Mouse (Mus musculus): Measurements from ENCODE around the gene Glis2. TPM values are rescaled to one million over a fixed set of nuclear protein-coding genes. Genes with fewer than 3 reads are reported as not detected.
A peak's percentile ranks its signal among the peaks of the same experiment; 100 is the strongest.

The Glis2 gene
- total RNA-seq, 2 experiments from 2014 or later, result 9.8 to 15.4 TPM

- DNase-seq (ENCODE audit: low spot score in 2 of 2), result no peak
Observed at GRCm38 (mm10) chr16:4635760-4636159, 41.2 kb downstream of the Glis2 start.

DNA sequence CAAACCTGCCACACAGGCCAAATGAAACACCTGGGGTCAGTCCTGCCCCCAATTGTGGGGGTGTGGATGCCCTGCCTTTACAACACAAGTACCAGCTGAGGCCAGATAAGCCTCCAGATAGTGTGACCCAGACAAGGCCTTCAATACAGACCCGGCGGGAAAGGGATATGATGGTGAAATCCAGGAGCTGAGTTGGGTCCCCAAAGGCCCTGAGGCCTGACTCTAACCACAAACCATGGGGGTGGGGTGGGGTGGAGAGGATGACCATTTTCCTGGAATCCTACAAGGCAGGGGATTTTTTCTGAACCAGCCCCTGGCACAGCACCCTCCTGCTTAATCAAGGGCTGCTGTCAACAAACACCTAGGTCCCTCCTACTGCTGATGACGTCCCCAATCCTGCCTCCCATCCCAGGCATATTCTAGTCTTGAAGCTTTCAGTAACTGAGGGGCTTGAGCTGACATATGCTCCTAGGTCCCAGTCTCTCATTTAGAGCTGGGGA lies 44.4 kb downstream of the Glis2 start:
- no peak for DNase-seq (ENCODE audit: low spot score in 2 of 2)

- peak; percentile 59 to 70 for DNase-seq (ENCODE audit: low spot score in 2 of 2)
Observed at GRCm38 (mm10) chr16:4639831-4640237, 45.3 kb downstream of the Glis2 start, which contains the start of the genes Vasn and Dnaja3. Vasn (plus strand) TSS chr16:4639941. Dnaja3 (plus strand) TSS chr16:4639989.

GRCm38 (mm10) chr16:4640267-4641005 lies 45.9 kb downstream of the Glis2 start:
- no peak for DNase-seq (ENCODE audit: low spot score in 2 of 2)

- no peak for DNase-seq (ENCODE audit: low spot score in 2 of 2)
Observed at GRCm38 (mm10) chr16:4641119-4641838, 46.8 kb downstream of the Glis2 start.

GRCm38 (mm10) chr16:4642190-4642589 lies 47.7 kb downstream of the Glis2 start:
- no peak for DNase-seq (ENCODE audit: low spot score in 2 of 2)

- DNase-seq (ENCODE audit: low spot score in 2 of 2), result no peak
Observed at GRCm38 (mm10) chr16:4642937-4643336, 48.4 kb downstream of the Glis2 start.

DNA sequence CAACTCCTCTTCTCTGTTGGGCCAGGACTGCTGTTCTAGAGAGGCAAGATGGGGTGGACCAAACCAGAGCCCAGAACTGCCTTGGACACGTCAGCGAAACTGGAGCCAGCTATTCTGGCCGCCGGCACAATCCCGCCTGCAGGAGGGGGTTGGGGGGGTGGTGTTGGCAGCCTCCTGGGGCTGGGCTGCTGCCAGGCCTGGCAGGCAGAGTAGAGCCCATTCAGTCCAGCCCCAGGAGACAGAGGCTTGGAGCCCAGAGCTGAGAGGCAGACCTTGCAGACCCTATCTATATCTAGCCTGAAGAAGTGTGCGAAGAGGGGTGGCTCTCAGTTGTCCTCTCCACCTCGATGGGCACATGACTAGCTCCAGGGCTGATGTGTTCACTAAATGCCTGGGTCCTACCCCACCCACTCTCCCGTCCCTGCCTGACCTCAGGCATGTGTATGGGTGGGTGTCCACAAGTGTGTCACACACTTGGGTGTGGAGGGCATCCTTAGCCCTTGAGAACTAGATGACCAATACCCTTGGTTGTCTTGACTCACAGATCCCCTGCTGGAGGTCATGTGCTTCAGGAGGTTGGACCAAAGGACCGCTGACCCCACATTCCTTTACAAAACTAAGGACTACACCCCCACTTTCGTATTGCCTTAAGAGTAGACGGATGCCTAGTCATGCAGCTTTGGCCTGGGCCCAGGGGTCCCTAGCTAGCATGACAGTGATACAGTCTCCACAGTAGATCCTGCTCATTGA lies 49.3 kb downstream of the Glis2 start:
- peak; percentile 69 to 86 for DNase-seq (ENCODE audit: low spot score in 2 of 2)

GRCm38 (mm10) chr16:4645867-4646266 lies 51.4 kb downstream of the Glis2 start:
- DNase-seq (ENCODE audit: low spot score in 2 of 2), result no peak

DNA sequence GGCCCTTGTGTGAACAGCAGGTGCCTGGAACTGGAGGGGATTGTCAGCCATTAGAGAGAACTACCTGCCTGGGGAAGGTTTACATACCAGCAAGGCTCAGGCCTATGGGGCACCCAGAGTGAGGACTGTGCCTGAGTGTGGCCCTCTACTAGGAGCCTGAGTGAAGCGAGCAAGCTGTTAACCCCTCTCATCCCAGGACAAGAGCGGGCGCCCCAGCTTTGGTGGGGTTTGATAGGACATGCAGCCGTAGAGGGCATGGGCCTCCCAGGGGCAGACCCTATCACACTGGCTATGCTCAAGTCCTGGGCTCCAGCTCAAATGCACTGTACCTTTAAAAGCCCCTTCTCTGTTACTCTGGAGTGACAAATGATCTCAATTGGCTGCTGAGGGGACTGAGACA lies 52.3 kb downstream of the Glis2 start:
- no peak for DNase-seq (ENCODE audit: low spot score in 2 of 2)

DNA sequence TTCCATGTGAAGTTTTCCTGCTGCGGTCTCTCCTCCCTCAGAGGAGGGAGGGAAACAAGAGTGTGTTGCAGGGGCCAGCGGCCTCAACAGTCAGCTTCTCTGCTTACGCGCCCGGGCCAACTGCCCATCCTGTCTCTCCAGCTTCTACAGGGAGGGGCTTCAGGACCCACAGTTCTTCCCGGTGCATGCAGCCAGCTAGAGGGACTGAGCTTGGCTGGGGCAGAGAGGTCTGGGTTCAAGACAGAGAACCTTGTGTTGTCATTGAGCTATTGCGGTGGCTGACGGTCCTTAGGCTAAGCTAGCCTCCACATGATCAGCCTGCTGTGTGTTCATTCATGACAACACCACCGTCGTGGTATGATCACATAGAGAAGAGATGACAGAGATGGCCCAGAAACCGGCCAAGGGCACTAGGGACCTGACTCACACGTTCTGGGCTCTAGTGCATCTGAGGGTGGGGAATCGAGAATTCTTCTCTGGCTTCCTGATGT lies 53.2 kb downstream of the Glis2 start:
- DNase-seq (ENCODE audit: low spot score in 2 of 2), result no peak

GRCm38 (mm10) chr16:4648416-4649023 lies 54.0 kb downstream of the Glis2 start:
- DNase-seq (ENCODE audit: low spot score in 2 of 2), result no peak

- no peak for DNase-seq (ENCODE audit: low spot score in 2 of 2)
Observed at GRCm38 (mm10) chr16:4649211-4649610, 54.7 kb downstream of the Glis2 start.

DNA sequence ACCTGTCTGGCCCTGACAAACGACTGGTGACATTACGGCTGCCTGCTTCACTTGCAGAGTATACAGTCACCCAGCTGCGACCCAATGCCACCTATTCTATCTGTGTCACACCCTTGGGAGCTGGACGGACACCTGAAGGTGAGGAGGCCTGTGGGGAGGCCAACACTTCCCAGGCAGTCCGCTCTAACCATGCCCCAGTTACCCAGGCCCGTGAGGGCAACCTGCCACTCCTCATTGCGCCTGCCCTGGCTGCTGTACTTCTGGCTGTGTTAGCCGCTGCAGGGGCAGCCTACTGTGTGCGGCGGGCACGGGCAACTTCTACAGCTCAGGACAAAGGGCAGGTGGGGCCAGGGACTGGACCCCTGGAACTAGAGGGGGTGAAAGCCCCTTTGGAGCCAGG lies 55.2 kb downstream of the Glis2 start:
- no peak for DNase-seq (ENCODE audit: low spot score in 2 of 2)

DNA sequence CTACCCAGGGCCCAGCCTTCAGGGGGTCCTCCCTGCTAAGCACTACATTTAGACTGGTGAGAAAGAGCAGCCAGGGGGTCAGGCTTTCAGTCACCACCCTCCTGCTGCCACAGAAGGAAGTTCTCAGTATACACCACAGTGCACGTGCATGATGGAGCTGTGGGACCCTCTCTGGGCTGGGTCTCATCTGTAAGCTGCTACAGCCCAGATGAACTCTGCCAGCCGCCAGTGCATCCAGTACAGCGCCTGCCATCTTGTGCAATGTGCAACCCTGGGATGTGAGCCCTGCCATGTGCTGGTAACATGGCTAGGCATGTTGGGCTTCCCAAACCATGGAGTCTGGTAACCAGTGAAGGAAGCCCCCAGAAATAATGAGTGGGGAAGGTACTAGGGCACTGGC lies 55.6 kb downstream of the Glis2 start:
- no peak for DNase-seq (ENCODE audit: low spot score in 2 of 2)

- no peak for DNase-seq (ENCODE audit: low spot score in 2 of 2)
Observed at GRCm38 (mm10) chr16:4651081-4651480, 56.6 kb downstream of the Glis2 start.

- DNase-seq (ENCODE audit: low spot score in 2 of 2), result no peak
Observed at GRCm38 (mm10) chr16:4651624-4652023, 57.1 kb downstream of the Glis2 start.

GRCm38 (mm10) chr16:4652707-4653416 lies 58.3 kb downstream of the Glis2 start:
- DNase-seq (ENCODE audit: low spot score in 2 of 2), result no peak

DNA sequence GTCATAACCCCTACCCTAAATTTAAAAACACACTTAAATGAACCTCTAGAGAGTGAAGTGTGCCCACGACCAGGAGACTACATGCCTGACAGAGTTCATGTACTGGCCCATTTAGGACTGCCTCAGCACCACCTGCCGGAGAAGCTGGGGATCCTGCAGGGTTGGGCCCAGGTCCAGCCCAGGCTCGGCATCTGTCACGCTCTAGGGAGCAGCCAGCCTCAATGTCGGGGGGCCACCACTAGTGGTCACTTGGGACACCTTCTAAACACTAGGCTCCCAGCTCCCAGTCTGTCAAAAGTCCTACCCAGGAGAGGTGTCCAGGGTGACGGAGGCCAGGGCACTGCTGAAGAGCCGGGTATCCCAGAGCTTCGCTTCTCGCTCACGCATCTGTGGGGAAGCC lies 60.2 kb downstream of the Glis2 start:
- no peak for DNase-seq (ENCODE audit: low spot score in 2 of 2)

GRCm38 (mm10) chr16:4655251-4655734 lies 60.8 kb downstream of the Glis2 start:
- DNase-seq (ENCODE audit: low spot score in 2 of 2), result peak in 1 of 2 experiments; percentile 39

Data from layer of hippocampus, adult 18-20 months (tissue).